Mouse (Mus musculus) heart, adult 8-10 months (tissue): ENCODE measurements at regions not wholly inside any gene's neighbourhood (a gene's known extent, or its start where the extent isn't known, plus 50 kb on each side); places are given as distances from the start of the nearest gene placed in this dataset.

Experiments
- DNase-seq: peaks from one replicate; pipeline ENCODE4 v3.0.0; 2022; ENCODE audit warnings: low spot score

DNA sequence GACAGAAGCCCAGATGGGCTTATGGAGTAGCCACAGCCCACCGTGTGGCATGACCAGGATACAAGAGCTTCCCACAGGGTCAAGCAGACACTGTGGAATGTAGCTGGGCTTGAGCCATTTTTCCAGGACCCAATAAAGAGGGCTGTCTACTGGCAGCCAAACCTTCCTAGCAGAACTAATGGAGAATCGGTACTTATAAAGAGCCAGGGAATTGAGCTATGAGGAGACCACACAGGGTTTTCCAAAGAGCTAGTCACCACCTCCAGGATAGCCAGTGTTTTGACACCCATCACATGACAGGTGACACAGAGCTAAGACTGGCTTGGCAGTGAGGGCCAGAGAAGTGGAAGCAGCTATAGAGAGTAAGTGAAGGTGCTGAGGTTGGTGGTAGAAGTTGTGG lies 149.9 kb downstream of the Map2k4 start:
- DNase-seq, result no peak

DNA sequence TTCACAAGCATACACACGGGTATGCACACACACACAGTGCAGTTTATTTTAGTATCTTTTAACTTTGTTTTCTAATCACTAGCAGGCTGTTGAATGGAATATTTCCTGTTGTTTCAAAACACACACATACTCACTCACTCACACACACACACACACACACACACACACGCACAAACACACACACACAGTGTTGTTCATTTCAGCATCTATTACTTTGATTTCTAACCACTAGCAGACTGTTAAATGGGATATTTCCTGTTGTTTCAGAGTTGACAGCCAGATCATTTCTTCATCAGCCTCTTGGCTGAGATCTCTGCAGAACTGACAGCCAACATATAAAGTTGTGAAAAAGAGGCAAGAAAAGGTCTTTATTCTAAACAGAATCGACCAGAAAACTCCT lies 150.9 kb downstream of the Map2k4 start:
- DNase-seq, result no peak

DNA sequence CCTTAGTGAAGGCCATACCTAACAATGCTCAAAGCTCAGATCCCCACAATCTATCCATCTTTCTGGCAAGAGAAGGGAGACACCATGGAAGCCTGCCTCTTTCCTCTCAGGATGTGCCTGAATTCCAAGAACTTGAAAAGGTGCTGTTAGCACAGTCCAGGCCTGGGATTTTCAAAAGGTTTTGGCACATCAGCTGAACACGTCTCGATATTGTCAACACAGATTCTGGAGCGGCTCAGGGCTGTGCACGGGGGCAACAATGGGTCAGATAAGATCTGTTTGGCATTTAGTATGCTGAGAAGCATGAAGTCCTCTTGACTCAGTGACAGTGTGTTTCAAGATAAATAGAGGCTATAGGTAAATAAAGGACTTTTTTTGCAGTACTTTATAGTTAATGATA lies 152.8 kb downstream of the Map2k4 start:
- no peak for DNase-seq

DNA sequence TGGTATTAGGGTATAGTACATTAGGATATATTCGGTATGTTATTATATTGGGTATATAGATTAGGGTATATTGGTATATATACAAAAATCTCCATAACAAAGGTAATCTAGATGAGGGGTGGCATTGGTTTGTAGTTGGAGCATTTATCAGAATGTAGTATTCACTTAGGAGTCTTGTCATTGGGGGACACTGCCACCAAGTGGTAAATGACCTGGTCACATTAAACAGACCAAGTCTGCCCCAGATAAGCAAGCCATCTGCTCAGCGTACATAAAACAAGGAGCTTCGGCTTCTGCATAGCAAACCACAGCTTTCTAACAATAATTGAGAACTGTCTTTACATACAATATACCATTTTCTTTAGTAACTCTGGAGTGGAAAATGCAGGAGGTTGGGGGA lies 156.9 kb downstream of the Map2k4 start:
- DNase-seq, result no peak

DNA sequence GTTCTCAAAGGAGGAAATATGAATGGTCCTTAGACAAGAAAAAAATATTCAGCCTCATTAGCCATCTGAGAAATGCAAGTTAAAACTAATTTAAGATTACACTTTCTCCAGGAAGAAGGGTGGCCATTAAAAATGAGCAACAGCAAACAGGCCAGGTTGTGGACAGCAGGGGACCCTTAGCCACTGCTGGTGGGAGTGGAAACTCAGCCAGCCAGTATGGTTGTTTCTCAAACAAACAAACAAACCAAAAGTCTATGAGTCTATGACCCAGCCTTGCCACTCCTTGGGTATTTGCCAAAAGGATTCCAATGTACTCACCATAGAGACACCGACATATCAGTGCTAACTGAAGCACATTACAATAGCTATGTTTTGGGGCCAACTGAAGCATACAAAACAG lies 157.7 kb downstream of the Map2k4 start:
- DNase-seq, result no peak

DNA sequence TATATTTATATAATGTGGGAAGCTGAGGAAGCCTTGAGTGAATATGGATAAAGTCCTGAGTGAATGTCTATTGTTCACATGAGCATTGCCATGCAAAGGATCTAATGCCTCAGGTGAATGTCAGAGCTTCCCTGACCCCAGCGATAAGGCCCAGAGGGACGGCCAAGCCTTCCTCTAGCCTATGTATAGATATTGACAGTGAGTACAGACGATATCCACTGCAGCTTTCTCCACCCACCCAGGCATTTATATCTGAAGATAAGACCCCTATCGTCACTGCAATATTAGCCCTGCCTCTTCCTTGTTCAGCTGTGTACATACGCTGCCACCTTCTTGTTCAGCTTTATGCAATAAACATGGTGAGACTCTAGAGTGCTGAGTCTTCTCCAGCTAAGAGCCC lies 158.8 kb downstream of the Map2k4 start:
- no peak for DNase-seq

DNA sequence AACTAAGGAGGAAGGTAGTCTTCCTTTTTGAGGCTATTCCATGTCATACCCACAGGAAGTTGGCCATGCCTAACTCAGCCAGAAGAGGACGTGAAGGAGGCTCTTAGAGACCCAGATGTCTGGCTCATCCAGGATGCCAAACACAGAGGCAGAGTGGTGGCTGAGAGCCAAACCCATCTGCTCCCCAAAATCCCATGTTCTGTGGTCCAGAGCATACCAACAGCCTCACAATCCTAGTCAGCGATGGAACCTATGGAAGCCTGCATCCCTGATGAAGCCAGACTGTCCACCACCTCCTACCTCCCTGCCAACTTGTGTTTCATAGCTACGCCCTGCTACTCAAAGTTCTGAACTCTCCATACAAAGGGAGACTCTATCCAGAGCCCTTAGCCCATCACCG lies 169.1 kb downstream of the Map2k4 start:
- no peak for DNase-seq

DNA sequence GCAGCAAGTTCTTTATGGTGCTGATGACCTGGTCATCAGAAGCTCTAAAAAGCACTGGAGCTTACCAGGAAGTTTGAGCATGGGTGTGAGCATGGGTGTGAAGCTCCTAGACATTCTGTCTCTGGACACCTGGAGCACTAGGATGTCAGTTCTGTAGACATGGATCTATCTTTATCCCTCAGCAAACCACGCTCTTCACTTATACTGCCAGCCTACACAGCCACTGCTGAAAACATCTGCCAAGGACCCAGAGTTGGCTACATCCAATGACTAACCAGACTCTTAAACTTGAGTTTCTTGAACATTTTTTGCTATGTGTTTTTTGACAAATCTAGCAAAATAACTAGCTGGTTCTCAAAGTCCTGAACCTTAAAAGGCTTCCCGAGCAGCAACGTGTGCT lies 177.6 kb downstream of the Map2k4 start:
- no peak for DNase-seq

DNA sequence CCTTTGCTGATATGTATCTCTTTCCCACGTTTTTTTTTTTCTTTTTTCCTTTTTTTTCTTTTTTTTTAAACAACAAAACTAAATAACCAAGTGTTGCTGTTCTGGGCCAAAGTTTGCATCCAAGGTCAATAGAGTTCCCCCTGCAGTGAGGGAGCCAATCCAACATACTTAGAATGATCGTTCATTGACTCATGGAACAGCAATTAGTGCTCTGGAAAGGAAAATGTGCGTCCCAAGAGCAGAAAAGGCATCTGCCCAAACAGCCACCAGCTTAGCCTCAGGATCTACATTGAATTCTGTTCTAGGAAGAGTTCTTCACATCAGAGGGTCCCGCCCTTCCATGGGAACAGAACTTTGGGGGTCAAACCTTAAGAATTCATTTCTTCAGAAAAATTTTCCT lies 179.0 kb downstream of the Map2k4 start:
- no peak for DNase-seq

DNA sequence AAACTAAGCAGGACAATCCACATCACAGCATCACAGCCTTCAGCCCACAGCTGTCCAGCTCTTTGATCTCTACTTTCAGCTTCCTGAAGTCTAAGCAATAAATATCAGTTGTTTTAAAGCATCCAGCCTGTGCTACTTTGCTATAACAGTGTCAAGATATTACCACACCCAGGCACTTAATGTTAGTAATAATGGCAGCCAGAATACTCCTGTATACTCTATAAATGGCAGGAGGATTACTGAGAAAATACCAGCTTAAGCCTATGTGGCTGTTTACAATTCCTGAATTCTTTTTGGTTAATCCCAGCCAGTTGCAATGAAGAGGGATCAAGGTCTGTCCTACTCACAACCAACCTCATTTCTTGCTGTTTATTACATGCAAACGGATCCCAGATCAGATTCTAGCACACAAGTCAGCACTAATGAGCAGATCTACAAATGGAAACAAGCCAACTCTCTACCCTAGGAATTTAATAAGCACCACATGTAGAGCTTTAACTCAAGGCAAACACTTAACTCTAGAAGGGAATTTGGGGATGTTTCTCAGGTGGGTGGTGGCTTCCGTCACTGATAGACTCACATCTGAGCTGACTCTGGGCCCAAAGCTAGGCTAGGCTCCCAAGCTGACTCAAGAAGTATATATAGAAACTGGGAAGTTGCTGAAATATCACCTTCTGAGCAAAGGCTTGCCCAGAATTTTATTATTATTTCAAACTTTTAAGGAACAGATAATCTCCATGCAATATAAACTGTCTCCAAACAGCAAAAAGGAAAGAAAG lies 190.6 kb downstream of the Map2k4 start:
- DNase-seq, result no peak

DNA sequence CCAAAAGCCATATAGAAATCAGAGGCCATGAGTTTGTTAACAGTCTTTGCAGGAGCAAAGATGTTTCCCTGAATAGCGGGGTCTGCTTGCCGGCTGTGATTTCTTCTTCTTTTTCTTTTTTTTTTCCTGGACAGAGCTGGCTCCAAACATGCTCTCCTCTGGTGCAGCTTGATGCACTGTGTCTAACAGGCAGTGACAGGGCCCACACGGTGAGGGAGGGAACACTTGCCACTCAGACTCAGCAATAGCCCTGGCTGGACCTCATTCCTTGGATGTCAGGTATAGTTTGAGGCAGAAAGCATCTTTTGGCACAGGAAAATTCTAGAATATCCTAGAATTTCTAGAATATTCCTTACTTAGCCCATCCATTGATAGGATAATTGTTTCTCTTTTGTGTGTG lies 199.6 kb downstream of the Map2k4 start:
- no peak for DNase-seq

DNA sequence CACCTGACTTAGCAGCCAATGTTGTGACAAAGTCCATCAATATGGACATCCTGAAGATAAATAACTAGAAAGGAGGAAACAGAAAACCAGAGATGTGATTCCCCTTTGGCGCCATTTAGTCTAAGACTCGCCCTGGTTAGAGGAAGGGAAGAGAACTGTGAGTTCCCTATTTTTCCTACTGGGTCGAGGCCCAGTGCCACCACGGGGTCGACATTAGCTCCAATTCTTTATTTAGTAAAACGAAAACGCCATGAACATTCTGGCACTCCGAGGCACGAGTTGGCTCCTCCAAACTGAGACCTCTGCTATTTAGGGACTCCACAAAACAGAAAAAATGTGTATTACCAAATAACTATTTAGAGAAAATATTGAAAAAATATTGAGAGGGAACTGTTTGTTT lies 220.3 kb downstream of the Map2k4 start:
- DNase-seq, result no peak

DNA sequence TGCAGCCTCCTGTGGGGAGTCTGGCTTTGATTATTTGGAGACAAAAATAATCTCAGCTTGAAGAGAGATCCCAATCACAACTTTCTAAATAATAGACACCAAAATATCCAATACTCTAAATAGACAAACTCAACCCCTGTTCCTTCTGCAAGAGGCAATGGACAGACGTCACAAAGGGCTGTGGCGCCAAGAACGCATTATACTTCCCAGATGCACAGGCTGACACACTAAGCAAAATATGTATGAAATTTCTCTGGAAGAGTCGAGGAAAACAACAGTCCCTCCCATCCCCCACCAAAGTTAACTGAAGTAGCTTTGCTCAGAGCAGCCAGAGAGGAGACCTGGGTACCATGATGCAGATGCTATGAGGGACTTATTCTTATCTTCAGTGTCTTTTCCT lies 229.9 kb downstream of the Map2k4 start:
- no peak for DNase-seq

DNA sequence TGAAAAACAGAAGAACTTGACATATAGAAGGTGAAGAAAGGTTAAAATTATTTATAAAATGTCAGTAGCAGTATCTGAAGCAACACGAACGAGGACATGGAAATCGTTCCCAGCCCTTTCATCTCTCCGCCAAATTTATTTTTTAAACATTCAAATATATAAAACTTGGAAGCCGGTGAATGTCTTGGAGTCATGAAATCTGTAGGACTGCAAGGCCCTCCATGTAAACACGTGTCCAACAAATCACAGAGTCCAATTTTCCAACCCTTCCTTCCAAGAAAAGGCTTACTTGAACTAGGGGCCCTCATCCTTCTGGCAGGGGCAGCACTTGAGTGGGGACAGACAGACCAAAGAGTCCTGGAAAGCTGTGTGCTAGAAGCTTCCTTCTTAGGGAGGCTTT lies 237.0 kb downstream of the Map2k4 start:
- DNase-seq, result no peak

DNA sequence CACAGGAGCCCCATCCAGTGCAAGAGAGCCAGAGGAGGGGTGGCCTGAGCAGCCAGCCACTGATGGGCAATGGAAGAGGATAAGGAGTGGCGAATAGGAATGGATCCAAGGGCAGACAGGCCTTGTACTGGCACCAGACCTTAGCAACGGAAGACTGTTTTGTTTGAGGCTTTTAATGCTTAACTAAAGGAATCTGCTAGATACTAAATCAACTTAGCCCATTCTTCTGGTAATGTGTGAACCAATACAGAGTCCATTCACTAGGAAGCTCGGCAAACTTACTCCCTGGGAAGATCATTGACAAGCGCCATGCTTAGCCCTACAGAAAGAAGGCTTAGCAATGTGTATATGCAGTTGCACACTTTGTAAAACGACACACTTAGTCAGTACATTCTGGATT lies 243.8 kb downstream of the Map2k4 start:
- DNase-seq, result no peak

DNA sequence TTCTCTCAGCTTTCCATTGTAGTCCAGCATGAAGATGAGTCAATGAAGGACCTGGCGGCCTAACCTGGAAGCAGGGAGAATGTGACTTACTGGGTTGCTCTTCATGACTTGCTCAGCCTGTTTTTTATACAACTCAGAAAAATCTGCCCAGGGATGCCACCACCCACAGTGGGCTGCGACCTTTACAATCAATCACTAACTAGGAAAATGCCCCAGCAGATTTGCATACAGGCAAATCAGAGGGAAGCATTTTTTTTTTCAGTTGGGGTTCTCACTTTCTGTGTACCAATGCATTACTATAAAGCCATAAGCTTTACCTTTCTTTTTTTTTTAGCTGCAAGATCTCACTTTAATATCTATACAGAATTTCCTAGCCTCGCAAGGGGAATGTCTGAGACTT lies 244.5 kb downstream of the Map2k4 start:
- DNase-seq, result no peak

DNA sequence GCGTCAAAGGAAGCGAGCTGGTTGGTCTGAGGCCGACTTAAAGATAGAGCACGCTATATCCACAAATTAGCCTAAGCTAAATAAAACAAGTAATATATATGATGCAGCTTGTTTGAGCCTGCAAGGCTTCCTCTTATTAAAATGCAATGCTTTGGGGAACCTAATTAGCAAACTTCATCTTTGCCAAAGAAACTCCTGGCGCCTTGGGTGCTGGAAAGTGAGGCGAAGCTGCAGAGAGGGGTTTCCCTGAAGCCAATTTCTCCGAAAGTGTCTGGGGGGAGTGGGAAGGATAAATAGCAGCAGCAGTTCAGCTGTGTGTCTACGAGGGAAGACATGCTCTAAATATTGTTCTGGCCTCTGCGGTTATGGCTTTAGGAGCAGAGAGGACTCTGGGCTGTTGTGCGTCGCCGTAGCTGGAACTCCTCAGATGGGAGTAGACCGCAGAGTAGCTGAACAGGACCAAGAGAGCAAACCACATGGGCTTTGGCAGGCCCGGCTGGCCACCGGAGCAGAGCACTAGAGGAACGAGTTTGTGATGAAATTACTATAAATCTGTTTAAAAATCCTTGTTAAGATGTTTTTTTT lies 251.0 kb downstream of the Map2k4 start:
- no peak for DNase-seq

DNA sequence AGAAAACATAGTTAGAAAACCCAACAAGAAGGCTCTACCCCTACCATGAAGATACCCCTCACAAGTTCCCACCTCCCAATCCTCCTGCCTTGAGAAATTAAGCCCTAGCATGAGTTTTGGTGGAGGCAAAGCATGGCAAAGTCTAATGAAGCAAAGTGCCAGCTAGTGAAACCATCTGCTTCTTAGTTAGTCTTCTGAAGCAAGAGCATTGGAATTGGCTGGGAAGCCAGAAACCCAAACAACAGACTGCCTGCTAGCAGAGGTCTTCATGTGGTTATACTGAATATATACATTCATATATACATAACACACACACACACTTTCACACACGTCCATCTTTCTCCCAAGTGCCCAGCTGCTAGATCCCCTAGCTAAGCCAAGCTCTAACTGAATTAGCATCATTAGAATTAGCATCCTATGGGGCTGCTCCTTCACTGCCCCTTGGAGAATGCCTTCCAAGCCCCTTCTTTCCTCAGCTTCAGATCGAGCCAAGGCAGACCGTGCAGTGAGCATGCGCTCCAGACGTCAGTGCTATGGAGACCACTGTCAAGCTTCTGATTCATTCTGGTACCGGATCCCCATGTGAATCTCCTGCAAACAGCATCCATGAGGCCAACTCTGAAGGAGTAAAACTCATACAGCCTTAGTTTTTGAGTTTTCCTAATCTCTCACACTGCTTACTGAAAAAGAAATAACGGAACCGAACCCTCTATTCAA lies 252.2 kb downstream of the Map2k4 start:
- no peak for DNase-seq

DNA sequence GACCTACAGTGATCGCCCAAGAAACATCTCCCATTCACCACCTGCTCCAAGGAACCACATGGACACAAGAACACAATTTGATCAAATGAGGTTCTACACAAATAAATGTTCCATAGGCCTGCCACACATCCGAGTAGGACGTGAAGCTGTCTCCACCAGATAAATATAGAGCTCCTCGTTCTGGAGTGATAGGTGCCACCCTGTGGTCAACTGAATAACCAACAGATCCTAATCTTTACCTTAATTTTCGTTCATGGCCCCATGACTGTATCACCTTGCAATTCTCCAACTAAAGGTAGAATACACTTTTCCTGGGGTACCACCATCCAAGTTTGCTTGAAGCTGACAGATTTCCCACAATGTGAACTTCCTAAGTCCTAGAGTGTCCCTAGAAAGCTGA lies 257.4 kb downstream of the Map2k4 start:
- DNase-seq, result no peak

DNA sequence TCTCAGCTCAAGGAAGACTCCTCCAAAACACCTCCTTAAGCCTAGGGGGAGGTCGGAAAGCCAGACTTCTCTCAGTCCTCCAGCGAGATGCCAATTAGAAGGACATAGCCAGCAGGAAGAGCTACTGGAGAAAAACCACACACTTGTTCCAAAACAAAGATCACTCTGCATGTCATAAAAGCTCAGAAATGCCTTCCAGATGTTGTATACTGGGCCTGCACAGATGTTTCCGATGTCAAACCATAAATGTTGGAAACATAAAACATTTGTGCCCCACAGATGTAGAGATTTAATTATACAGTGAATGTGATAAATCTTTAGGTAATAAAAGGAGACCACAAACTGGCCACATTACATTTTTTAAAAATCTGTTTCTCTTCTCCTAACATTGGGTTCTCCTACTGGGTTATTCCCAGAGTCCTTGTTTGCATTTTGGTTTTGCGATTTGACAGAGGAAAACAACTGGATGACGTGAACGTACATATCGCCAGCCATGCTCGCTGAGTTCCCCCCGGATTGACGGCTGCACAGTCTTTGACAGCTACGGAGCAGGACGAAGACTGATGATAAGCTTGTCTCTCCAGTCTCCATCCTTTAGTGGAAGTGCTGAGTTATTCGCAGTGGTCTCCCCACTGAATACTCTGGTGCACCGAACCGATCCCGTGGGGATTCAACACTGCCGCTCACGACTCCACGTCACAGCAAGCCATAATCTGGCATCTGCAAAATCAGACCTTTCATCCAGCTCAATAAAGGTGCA lies 235.5 kb upstream of the Myocd start:
- DNase-seq, result no peak

DNA sequence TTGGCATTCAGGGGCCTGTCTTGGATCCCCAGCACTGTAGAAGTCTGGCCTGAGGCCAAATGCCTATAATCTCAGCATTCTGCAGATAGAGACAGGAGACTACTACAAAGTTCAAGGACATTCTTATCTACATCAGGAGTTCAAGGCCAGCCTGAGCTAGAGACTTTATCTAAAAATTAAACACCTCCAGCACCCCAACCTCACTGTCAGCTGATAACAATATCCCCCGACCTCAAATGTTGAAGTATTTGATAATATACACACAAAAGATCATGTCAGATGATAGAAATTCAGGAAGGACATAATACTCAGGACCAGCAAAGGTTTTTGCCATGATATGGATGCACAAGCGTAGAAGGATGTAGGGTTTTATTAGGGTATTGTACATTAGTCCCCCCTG lies 228.2 kb upstream of the Myocd start:
- DNase-seq, result no peak

DNA sequence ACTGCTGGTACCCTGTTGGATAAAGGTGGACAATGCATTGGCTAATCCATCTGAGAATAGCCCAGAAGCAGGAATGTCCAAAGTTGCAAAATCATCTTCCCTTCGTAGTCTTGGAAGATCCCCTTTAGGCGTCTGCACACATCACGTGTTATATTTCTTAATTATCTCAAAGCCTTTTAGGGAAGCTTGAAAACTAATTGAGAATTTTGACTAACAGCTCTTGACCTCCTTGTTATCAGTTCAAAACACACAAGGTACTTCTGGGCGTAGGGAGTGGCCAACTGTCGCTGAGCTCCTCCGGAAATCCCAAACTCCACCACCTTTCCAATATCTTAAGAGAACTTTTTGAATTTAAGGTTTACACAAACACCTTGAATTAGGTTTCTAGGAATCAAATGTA lies 227.6 kb upstream of the Myocd start:
- no peak for DNase-seq

DNA sequence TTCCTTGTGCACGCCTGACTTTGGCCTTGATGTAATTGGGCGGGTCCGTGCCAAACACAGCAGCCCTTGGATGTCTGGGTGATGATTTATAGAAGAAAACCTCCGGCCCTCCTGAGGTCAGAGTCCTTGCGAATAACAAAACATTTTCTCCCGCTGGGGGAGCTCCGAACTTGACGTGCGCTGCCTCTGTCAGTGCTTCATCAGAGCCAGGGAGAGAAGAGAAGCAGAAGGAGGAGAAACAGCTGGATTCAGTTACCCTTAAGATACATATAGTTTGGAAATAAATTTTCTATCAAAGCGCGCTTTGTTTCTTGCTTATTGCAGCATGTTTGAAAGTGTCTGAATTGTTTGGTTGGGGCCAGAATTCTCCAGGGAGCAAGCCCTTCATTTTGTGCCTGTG lies 225.2 kb upstream of the Myocd start:
- DNase-seq, result no peak
